Comparison of ENCODE assay signal across 25 mouse cellular contexts in the genomic region with DNA sequence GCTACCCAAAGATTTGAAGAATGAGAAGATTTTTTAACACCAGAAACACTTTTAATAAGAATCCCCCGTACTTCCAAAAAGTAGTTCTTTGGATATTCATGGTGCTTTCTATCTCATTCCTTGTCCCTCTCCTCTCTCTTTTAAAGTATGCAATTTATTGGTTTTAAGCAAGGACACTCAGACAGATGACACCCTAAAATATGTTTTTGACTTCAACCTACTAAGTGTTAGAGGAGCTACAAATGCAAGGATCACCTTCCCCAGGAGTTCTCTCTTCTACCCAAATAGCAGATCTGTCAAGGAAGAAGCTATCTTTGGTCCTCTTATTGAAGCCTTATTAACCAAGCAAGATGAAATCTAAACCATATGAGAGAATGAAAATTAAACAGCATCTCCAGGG.
"Had no signal": no experiment of that assay in that cellular context is flagged by ENCODE, and none has a peak within 500 bp of the region (broad histone marks: within the 10 kb centered on the region; RNA-seq: fewer than 3 reads in every experiment).

No protein-coding gene starts in this region.

- H3K4me2 ChIP-seq: heart, embryonic 11.5 days; heart, embryonic 13.5 days; heart, embryonic 15.5 days; hindbrain, embryonic 13.5 days; hindbrain, embryonic 15.5 days; kidney, embryonic 15.5 days; limb, embryonic 12.5 days; liver, embryonic 11.5 days; liver, embryonic 13.5 days had no signal

- ATAC-seq: intestine, embryonic 16.5 days had no signal

- H3K9me3 ChIP-seq: heart, embryonic 13.5 days; heart, embryonic 15.5 days; hindbrain, embryonic 13.5 days; hindbrain, embryonic 15.5 days; kidney, embryonic 15.5 days; limb, embryonic 10.5 days; limb, embryonic 12.5 days; liver, embryonic 13.5 days had no signal

- H3K4me3 ChIP-seq: heart, adult 2 months; heart, embryonic 13.5 days; heart, embryonic 15.5 days; hindbrain, embryonic 13.5 days; hindbrain, embryonic 15.5 days; kidney, embryonic 15.5 days; layer of hippocampus, adult 2 months; left cerebral cortex, adult 2 months; limb, embryonic 10.5 days; limb, embryonic 12.5 days; liver, embryonic 13.5 days had no signal

- H3K9ac ChIP-seq: heart, embryonic 13.5 days; heart, embryonic 15.5 days; hindbrain, embryonic 13.5 days; hindbrain, embryonic 15.5 days; kidney, embryonic 15.5 days; limb, embryonic 12.5 days; liver, embryonic 13.5 days had no signal

- H3K27ac ChIP-seq: heart, adult 2 months; heart, embryonic 13.5 days; heart, embryonic 15.5 days; hindbrain, embryonic 13.5 days; hindbrain, embryonic 15.5 days; kidney, embryonic 15.5 days; kidney, postnatal 0 days; layer of hippocampus, adult 2 months; left cerebral cortex, adult 2 months; limb, embryonic 10.5 days; limb, embryonic 12.5 days; liver, embryonic 13.5 days had no signal

- DNase-seq: gastrocnemius, postnatal 14 days; gastrocnemius, postnatal 36 days; heart, postnatal 14 days; heart, postnatal 36 days; kidney, adult 11 months; kidney, adult 2 months; kidney, adult 9 months; kidney, postnatal 25 days; kidney, postnatal 4 days; liver; liver, embryonic 13.5 days had no signal

- H3K27me3 ChIP-seq: heart, embryonic 13.5 days; heart, embryonic 15.5 days; kidney, embryonic 15.5 days; limb, embryonic 12.5 days; liver, embryonic 13.5 days had no signal

- H3K4me1 ChIP-seq: heart, embryonic 13.5 days; heart, embryonic 15.5 days; hindbrain, embryonic 13.5 days; hindbrain, embryonic 15.5 days; kidney, embryonic 15.5 days; limb, embryonic 10.5 days; limb, embryonic 12.5 days; liver, embryonic 13.5 days had no signal

- H3K36me3 ChIP-seq: heart, embryonic 13.5 days; heart, embryonic 15.5 days; hindbrain, embryonic 13.5 days; hindbrain, embryonic 15.5 days; kidney, embryonic 15.5 days; limb, embryonic 10.5 days; limb, embryonic 12.5 days; liver, embryonic 13.5 days had no signal
